ENCODE assay signal across 8 mouse cellular contexts in genomic region chr2:110017616-110018505, GRCm38 (mm10). TPM values are rescaled to one million over a fixed set of nuclear protein-coding genes. Genes with fewer than 3 reads are reported as not detected.
DNase-seq lines count a peak whose midpoint lies in the region; ATAC-seq and TF ChIP-seq lines count a peak whose summit lies in the region.

TSS of gene Ccdc34 (plus strand) at chr2:110017817.

- H3K9ac ChIP-seq in CH12.LX (ENCODE audit: insufficient read depth, low read depth), result peak within 1 kb of the TSS; percentile 89
- H3K9ac ChIP-seq in forebrain, embryonic 12.5 days, result peak within 1 kb of the TSS; percentile 92
- H3K9ac ChIP-seq in liver, postnatal 0 days (replicated peaks), result peak within 1 kb of the TSS; percentile 80
- peak within 1 kb of the TSS; percentile 83 for H3K9ac ChIP-seq in neural tube, embryonic 14.5 days (replicated peaks; ENCODE audit: low read depth, low read length)

- H3K27me3 ChIP-seq in CH12.LX (replicated peaks), result no peaks in the 10 kb centered on the region
- no peaks in the 10 kb centered on the region for H3K27me3 ChIP-seq in forebrain, embryonic 12.5 days
- no peaks in the 10 kb centered on the region for H3K27me3 ChIP-seq in liver, postnatal 0 days (ENCODE audit: insufficient read depth, low read length)
- H3K27me3 ChIP-seq in neural tube, embryonic 14.5 days (ENCODE audit: control insufficient read depth, insufficient read depth, low read length), result no peaks in the 10 kb centered on the region

- WGBS in forebrain, embryonic 12.5 days, result under 1% methylated on average over 55 of the region's 55 CpGs
- under 1% methylated on average over 55 of the region's 55 CpGs for WGBS in large intestine, adult 2 months
- WGBS in liver, postnatal 0 days (ENCODE audit: insufficient replicate concordance), result under 1% methylated on average over 55 of the region's 55 CpGs
- WGBS in neural tube, embryonic 14.5 days, result under 1% methylated on average over 55 of the region's 55 CpGs

- H3K4me3 ChIP-seq in CH12.LX (replicated peaks in 1 of 3; ENCODE audit: low read depth in 2 of 3, low read length in 2 of 3, poor library complexity in 1 of 3), result peak within 1 kb of the TSS; percentile 83 to 91 (median 87)
- H3K4me3 ChIP-seq in forebrain, embryonic 12.5 days (replicated peaks), result peak within 1 kb of the TSS; percentile 82
- H3K4me3 ChIP-seq in liver, postnatal 0 days (ENCODE audit: low read depth, low read length), result peak within 1 kb of the TSS; percentile 76
- peak within 1 kb of the TSS; percentile 85 for H3K4me3 ChIP-seq in neural tube, embryonic 14.5 days (ENCODE audit: low read depth, low read length)

- H3K79me2 ChIP-seq in CH12.LX (replicated peaks; ENCODE audit: control insufficient read depth, extremely low read depth, insufficient read depth, poor library complexity, severe bottlenecking), result peaks cover 5% of the 10 kb centered on the region; the same call in 1 of the 2 replicates

- TF ChIP-seq EP300 in CH12.LX (IDR thresholded peaks at IDR 0.05; ENCODE audit: low read length), result no peak
- TF ChIP-seq EP300 in liver, postnatal 0 days (IDR thresholded peaks at IDR 0.05; ENCODE audit: low read depth), result no peak

- dilution Hi-C loops in CH12.LX (cut with MboI; ENCODE audit: extremely low pct_ligation_motif_present, extremely low pct_unique_long_range_greater_than_20kb, low sequenced_read_pairs), result no loop called here

- peak; percentile 92 for DNase-seq in CH12.LX (ENCODE audit: extremely low read depth)
- peak; percentile 86 for DNase-seq in c-Kit-positive CD71-positive TER-119-negative erythroid progenitor cells, embryonic 14.5 days (ENCODE audit: low read depth)
- DNase-seq in heart, postnatal 10 days, result peak; percentile 94
- DNase-seq in large intestine, adult 2 months (ENCODE audit: low read depth, low spot score), result peak; percentile 83
- peak; percentile 93 for DNase-seq in liver, postnatal 0 days
- DNase-seq in testis, postnatal 10 days (ENCODE audit: low spot score), result peak; percentile 93

- ATAC-seq in forebrain, embryonic 12.5 days (ENCODE audit: low FRiP score), result peak; percentile 100
- ATAC-seq in liver, postnatal 0 days, result peak; percentile 99
- ATAC-seq in neural tube, embryonic 14.5 days (ENCODE audit: low read depth), result peak; percentile 100

- H3K36me3 ChIP-seq in CH12.LX (replicated peaks in 1 of 2; ENCODE audit: control insufficient read depth in 1 of 2, insufficient read depth in 1 of 2, low read length in 1 of 2), result peaks cover 6 to 27% of the 10 kb centered on the region in 2 experiments
- peaks cover 10% of the 10 kb centered on the region for H3K36me3 ChIP-seq in forebrain, embryonic 12.5 days (replicated peaks)
- peaks cover 13% of the 10 kb centered on the region; the same call in 1 of the 2 replicates for H3K36me3 ChIP-seq in liver, postnatal 0 days (replicated peaks; ENCODE audit: insufficient read depth, low read length)
- H3K36me3 ChIP-seq in neural tube, embryonic 14.5 days (ENCODE audit: control insufficient read depth, insufficient read depth, low read length), result 0 out of 2 replicates have a peak, but pooled peaks cover 4% of the 10 kb centered on the region

- TF ChIP-seq RAD21 in CH12.LX (IDR thresholded peaks at IDR 0.05; ENCODE audit: low read depth, low read length), result no peak

- peak within 1 kb of the TSS; percentile 25 for H3K27ac ChIP-seq in CH12.LX (ENCODE audit: insufficient read depth, low read depth)
- peak within 1 kb of the TSS; percentile 90 for H3K27ac ChIP-seq in forebrain, embryonic 12.5 days
- peak within 1 kb of the TSS; percentile 68 for H3K27ac ChIP-seq in liver, postnatal 0 days (ENCODE audit: low read depth)
- peak within 1 kb of the TSS; percentile 88 for H3K27ac ChIP-seq in neural tube, embryonic 14.5 days (ENCODE audit: low read depth, low read length)

- TF ChIP-seq CTCF in CH12.LX (conservative IDR thresholded peaks at IDR 0.05 in 1 of 2, IDR thresholded peaks at IDR 0.05 in 1 of 2; ENCODE audit: low read depth in 2 of 2, low read length in 2 of 2), result no peak
- no peak for TF ChIP-seq CTCF in liver, postnatal 0 days (IDR thresholded peaks at IDR 0.05; ENCODE audit: low read depth)

- peak within 1 kb of the TSS; percentile 77 for H3K4me2 ChIP-seq in CH12.LX (ENCODE audit: insufficient read depth, low read depth, poor library complexity, severe bottlenecking)
- peak within 1 kb of the TSS; percentile 75 for H3K4me2 ChIP-seq in forebrain, embryonic 12.5 days
- H3K4me2 ChIP-seq in liver, postnatal 0 days (ENCODE audit: low read depth, low read length), result peak within 1 kb of the TSS; percentile 76
- peak within 1 kb of the TSS; percentile 86 for H3K4me2 ChIP-seq in neural tube, embryonic 14.5 days (ENCODE audit: low read depth, low read length)

- intact Hi-C loops in heart, postnatal 10 days (cut with DNase I), result loop anchor here (1.0 to 5.0 kb wide), 2 partner anchors 101 to 189 kb away; partner anchors contain the start of gene Lgr4

- peaks cover 7 to 32% of the 10 kb centered on the region in 2 experiments; a peak in 3 of 4 replicates for H3K4me1 ChIP-seq in CH12.LX (ENCODE audit: control insufficient read depth in 1 of 2, insufficient read depth in 2 of 2)
- peaks cover 25% of the 10 kb centered on the region for H3K4me1 ChIP-seq in forebrain, embryonic 12.5 days
- H3K4me1 ChIP-seq in liver, postnatal 0 days (ENCODE audit: insufficient read depth), result peaks cover 6% of the 10 kb centered on the region; the same call in 1 of the 2 replicates
- H3K4me1 ChIP-seq in neural tube, embryonic 14.5 days (ENCODE audit: control insufficient read depth, insufficient read depth, low read length), result peaks cover 18% of the 10 kb centered on the region

- in situ Hi-C loops in CH12.LX (cut with MboI; ENCODE audit: low pct_ligation_motif_present, low pct_unique_long_range_greater_than_20kb, low sequenced_read_pairs), result no loop called here

- H3K9me3 ChIP-seq in CH12.LX (replicated peaks; ENCODE audit: low read length), result no peaks in the 10 kb centered on the region
- H3K9me3 ChIP-seq in forebrain, embryonic 12.5 days, result no peaks in the 10 kb centered on the region
- no peaks in the 10 kb centered on the region for H3K9me3 ChIP-seq in liver, postnatal 0 days (ENCODE audit: low read length)
- no peaks in the 10 kb centered on the region for H3K9me3 ChIP-seq in neural tube, embryonic 14.5 days (ENCODE audit: control insufficient read depth, low read length)

- peak; percentile 87 for TF ChIP-seq POLR2A in CH12.LX (IDR thresholded peaks at IDR 0.05; ENCODE audit: low read depth, low read length)

TF ChIP-seq in CH12.LX, 34 proteins besides CTCF, POLR2A, EP300 and RAD21 (continues in another document):
- no peak for TF ChIP-seq ZKSCAN1 (IDR thresholded peaks at IDR 0.05; ENCODE audit: borderline replicate concordance, low read depth, low read length)
- no peak for TF ChIP-seq USF1 (IDR thresholded peaks at IDR 0.05; ENCODE audit: low read depth, low read length)
- no peak for TF ChIP-seq USF2 (conservative IDR thresholded peaks at IDR 0.05; ENCODE audit: low read depth, low read length)
- TF ChIP-seq JUND (conservative IDR thresholded peaks at IDR 0.05; ENCODE audit: low read depth, low read length), result no peak
- peak; percentile 97 for TF ChIP-seq SIN3A (IDR thresholded peaks at IDR 0.05; ENCODE audit: low read length)
- no peak for TF ChIP-seq MYC (IDR thresholded peaks at IDR 0.05; ENCODE audit: low read depth, low read length)
- no peak; the same call in 1 of the 2 replicates for TF ChIP-seq IRF4 (IDR thresholded peaks at IDR 0.05; ENCODE audit: low read depth, low read length)
- TF ChIP-seq E2F4 (IDR thresholded peaks at IDR 0.05; ENCODE audit: insufficient replicate concordance, low read depth, low read length), result peak; percentile 74; the same call in 1 of the 2 replicates
- TF ChIP-seq TCF12 (IDR thresholded peaks at IDR 0.05; ENCODE audit: low read depth, low read length), result peak; percentile 69; the same call in 1 of the 2 replicates
- no peak for TF ChIP-seq MAFK (IDR thresholded peaks at IDR 0.05; ENCODE audit: insufficient replicate concordance, low read length)
- no peak for TF ChIP-seq ZC3H11A (IDR thresholded peaks at IDR 0.05; ENCODE audit: low read depth, low read length)
- TF ChIP-seq HCFC1 (IDR thresholded peaks at IDR 0.05; ENCODE audit: low read depth, low read length), result peak; percentile 77
- no peak for TF ChIP-seq SMC3 (IDR thresholded peaks at IDR 0.05; ENCODE audit: low read depth, low read length)
- TF ChIP-seq TBP (conservative IDR thresholded peaks at IDR 0.05; ENCODE audit: low read depth, low read length), result no peak; the same call in 1 of the 2 replicates
- TF ChIP-seq ZNF384 (IDR thresholded peaks at IDR 0.05; ENCODE audit: low read depth, low read length), result no peak
- TF ChIP-seq JUN (IDR thresholded peaks at IDR 0.05; ENCODE audit: insufficient read depth, low read depth, low read length), result no peak
- TF ChIP-seq RCOR1 (conservative IDR thresholded peaks at IDR 0.05; ENCODE audit: low read depth, low read length), result no peak
- no peak for TF ChIP-seq MAZ (IDR thresholded peaks at IDR 0.05; ENCODE audit: low read depth, low read length)
- no peak for TF ChIP-seq PAX5 (IDR thresholded peaks at IDR 0.05; ENCODE audit: low read length)
- no peak for TF ChIP-seq ETS1 (conservative IDR thresholded peaks at IDR 0.05; ENCODE audit: low read depth, low read length)
- 0 out of 2 replicates have a peak, but pooled peaks have one; percentile 47 for TF ChIP-seq CHD1 (IDR thresholded peaks at IDR 0.05; ENCODE audit: low read depth, low read length)
- no peak; the same call in 1 of the 2 replicates for TF ChIP-seq NRF1 (IDR thresholded peaks at IDR 0.05; ENCODE audit: low read depth, low read length)
- TF ChIP-seq ELF1 (IDR thresholded peaks at IDR 0.05; ENCODE audit: low read depth, low read length), result peak; percentile 23; the same call in 1 of the 2 replicates
- TF ChIP-seq ZMIZ1 (IDR thresholded peaks at IDR 0.05; ENCODE audit: low read depth, low read length), result 0 out of 2 replicates have a peak, but pooled peaks have one; percentile 38
- peak; percentile 86 for TF ChIP-seq NELFE (IDR thresholded peaks at IDR 0.05; ENCODE audit: low read depth, low read length)
- TF ChIP-seq BHLHE40 (IDR thresholded peaks at IDR 0.05; ENCODE audit: low read depth, low read length), result no peak
- no peak for TF ChIP-seq POLR2AphosphoS2 (IDR thresholded peaks at IDR 0.05; ENCODE audit: low read depth, low read length)

RNA-seq across cellular contexts. Expression of gene Ccdc34, which starts in this region (rescaled TPM):
- total RNA-seq in CH12.LX (2012; rRNA removed) (15.5 and 17.2 TPM in 2 replicates), CH12.LX (2014; rRNA removed) (22.4 and 25.6 TPM in 2 replicates)
- 42.6 and 44.6 TPM in 2 replicates for polyA plus RNA-seq in CH12.LX (2012; ENCODE audit: insufficient read length, low read depth)
- polyA plus RNA-seq in forebrain, embryonic 12.5 days (2016; fragmentation: Nextera tagmentation; extraction: Ambion mirVana), result 66.8 and 68.5 TPM in 2 replicates
- total RNA-seq in heart, postnatal 10 days (2021), result 10 to 100 TPM; 12.4 to 14.0 TPM
- polyA plus RNA-seq in large intestine, adult 2 months (2012; rRNA removed), result 13.3 and 14.1 TPM in 2 replicates
- 14.5 and 14.6 TPM in 2 replicates for polyA plus RNA-seq in liver, postnatal 0 days (2015; fragmentation: Nextera tagmentation; extraction: Ambion mirVana)
- 28.4 and 29.6 TPM in 2 replicates for polyA plus RNA-seq in neural tube, embryonic 14.5 days (2014; fragmentation: Nextera tagmentation; extraction: Ambion mirVana)

Comparison
In these comparisons a context has a peak if more than half of its experiments do, and no peak if none do; other contexts are left out.
1. Peak in every context shown above with its lines: DNase-seq, ATAC-seq, H3K4me3 ChIP-seq and H3K27ac ChIP-seq.
2. H3K27ac ChIP-seq: peak in every context shown above with its lines; median percentile 90 in forebrain, embryonic 12.5 days; 88 in neural tube, embryonic 14.5 days; 68 in liver, postnatal 0 days; 25 in CH12.LX.